Comparison of ENCODE assay signal across 8 mouse cellular contexts in genomic region chr12:73517022-73517709, GRCm38 (mm10). TPM values are rescaled to one million over a fixed set of nuclear protein-coding genes. Genes with fewer than 3 reads are reported as not detected.
DNase-seq lines count a peak whose midpoint lies in the region; ATAC-seq lines count a peak whose summit lies in the region.

No protein-coding gene starts in this region.

- intact Hi-C loops in left cerebral cortex, postnatal 4 days (cut with DNase I), result loop anchor here (5.0 kb wide), 1 partner anchor 495 kb away; no protein-coding TSS in a partner anchor

- H3K4me2 ChIP-seq in midbrain, embryonic 11.5 days, result no peak overlapping the region

- ATAC-seq in midbrain, embryonic 11.5 days (ENCODE audit: low FRiP score), result peak; percentile 70

- H3K9me3 ChIP-seq in midbrain, embryonic 11.5 days (ENCODE audit: control insufficient read depth, low read length), result no peaks in the 10 kb centered on the region

- H3K27ac ChIP-seq in midbrain, embryonic 11.5 days (ENCODE audit: low read depth, low read length), result no peak overlapping the region

- no peaks in the 10 kb centered on the region for H3K4me1 ChIP-seq in midbrain, embryonic 11.5 days (ENCODE audit: control insufficient read depth, insufficient read depth, low read length)

- no peak overlapping the region for H3K4me3 ChIP-seq in midbrain, embryonic 11.5 days (ENCODE audit: low read depth, low read length)

- DNase-seq in 3T3-L1 (ENCODE audit: low read depth, low spot score), result peak; percentile 89
- DNase-seq in adrenal gland, postnatal 10 days, result peak; percentile 89
- DNase-seq in embryo, embryonic 9.5 days (ENCODE audit: extremely low spot score), result peak; percentile 86
- DNase-seq in heart, adult 11 months, result peak; percentile 94
- peak; percentile 49 for DNase-seq in kidney, adult 11 months
- DNase-seq in left cerebral cortex, postnatal 4 days, result peak; percentile 78
- peak; percentile 98 for DNase-seq in midbrain, embryonic 11.5 days (ENCODE audit: low spot score, missing footprints)
- DNase-seq in skeletal muscle tissue, adult 2 months (ENCODE audit: low read depth, low spot score), result peak; percentile 81

- H3K27me3 ChIP-seq in midbrain, embryonic 11.5 days (ENCODE audit: control insufficient read depth, insufficient read depth, low read length), result no peaks in the 10 kb centered on the region

- H3K9ac ChIP-seq in midbrain, embryonic 11.5 days (ENCODE audit: low read length), result no peak overlapping the region

- WGBS in midbrain, embryonic 11.5 days, result 43% methylated on average over 15 of the region's 15 CpGs

- no peaks in the 10 kb centered on the region for H3K36me3 ChIP-seq in midbrain, embryonic 11.5 days (ENCODE audit: control insufficient read depth, insufficient read depth, low read length)

RNA-seq across cellular contexts. Expression of gene Tmem30b, which starts 29.0 kb away (rescaled TPM):
- total RNA-seq in adrenal gland, postnatal 10 days (2021), result 1 to 10 TPM; 3.0 to 5.8 TPM
- under 1 TPM; 0.28 to 0.42 TPM for total RNA-seq in left cerebral cortex, postnatal 4 days (2021)
- 0.92 and 1.8 TPM in 2 replicates for polyA plus RNA-seq in midbrain, embryonic 11.5 days (2014; fragmentation: Nextera tagmentation; extraction: Ambion mirVana)
